Mouse (Mus musculus): Measurements from ENCODE around the gene Tet2. TPM values are rescaled to one million over a fixed set of nuclear protein-coding genes. Genes with fewer than 3 reads are reported as not detected.

Gene Tet2
- polyA plus RNA-seq, 1 experiment from 2014 or later = 19.7 TPM

DNA sequence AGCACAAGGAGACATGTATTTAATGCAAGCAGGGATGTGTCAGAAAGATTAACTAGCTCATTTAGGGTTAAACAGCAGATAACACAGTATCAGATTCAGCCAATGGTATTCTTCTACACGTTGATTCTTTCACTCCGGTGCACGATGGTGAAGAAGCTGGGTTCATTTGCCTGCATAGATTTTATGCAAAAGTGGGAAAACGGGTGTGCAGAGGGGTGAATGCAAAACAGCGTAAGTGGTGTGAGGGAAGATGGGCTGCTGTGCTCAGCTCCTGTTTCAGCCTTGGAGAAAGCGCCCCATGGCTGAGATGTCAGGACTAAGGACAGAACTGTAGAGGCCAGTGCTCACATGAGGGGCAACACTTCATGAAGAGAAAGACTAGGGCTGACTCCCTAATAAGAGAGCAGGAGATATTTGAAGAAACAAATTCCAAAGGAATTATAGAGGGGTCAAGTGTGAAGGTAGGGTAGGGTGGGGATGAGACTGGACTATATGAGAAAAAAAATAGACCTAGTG is 9.7 kb upstream of the Tet2 start:
- WGBS = 69% methylated on average over 6 of the region's 6 CpGs
- H3K9ac ChIP-seq (ENCODE audit: low read length) = no peak overlapping the region
- ATAC-seq (replicated peaks; ENCODE audit: low FRiP score, low TSS enrichment, low read depth) = no peak

DNA sequence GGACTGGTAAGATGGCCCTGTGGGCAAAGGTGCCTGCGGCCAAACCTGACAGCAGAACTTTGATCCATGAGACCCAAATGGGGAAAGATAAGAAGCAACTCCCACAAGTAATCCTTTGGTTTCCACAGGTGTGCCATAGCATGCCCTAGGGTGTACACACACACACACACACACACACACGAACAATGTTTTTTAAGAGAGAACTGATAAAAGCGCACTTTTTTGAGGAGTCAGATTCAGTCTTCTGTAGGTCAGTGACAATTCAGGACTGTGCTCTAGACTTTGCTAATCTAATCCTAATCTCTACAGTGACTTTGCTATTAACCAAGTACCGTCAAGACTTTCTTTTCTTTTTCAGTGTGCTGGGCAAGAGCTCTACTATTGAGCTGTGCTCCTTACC is 9.2 kb upstream of the Tet2 start:
- DNase-seq (ENCODE audit: low spot score) = no peak
- H3K36me3 ChIP-seq (ENCODE audit: control insufficient read depth, insufficient read depth, low read length) = no peaks in the 10 kb centered on the region
- H3K4me3 ChIP-seq (ENCODE audit: low read depth, low read length) = no peak overlapping the region
- no peaks in the 10 kb centered on the region for H3K9me3 ChIP-seq (ENCODE audit: control insufficient read depth, low read length)
- no peak overlapping the region for H3K27ac ChIP-seq (ENCODE audit: low read depth)
- no peaks in the 10 kb centered on the region for H3K27me3 ChIP-seq (replicated peaks; ENCODE audit: control insufficient read depth, insufficient read depth, low read length)
- H3K4me2 ChIP-seq (ENCODE audit: low read length) = no peak overlapping the region
- no peaks in the 10 kb centered on the region for H3K4me1 ChIP-seq (replicated peaks; ENCODE audit: control insufficient read depth, insufficient read depth, low read length)
- ATAC-seq (replicated peaks; ENCODE audit: low FRiP score, low TSS enrichment, low read depth) = no peak
- no peak overlapping the region for H3K9ac ChIP-seq (ENCODE audit: low read length)
- 91% methylated on average over 4 of the region's 4 CpGs for WGBS

More for the DNA sequence above, 9.7 kb upstream of the Tet2 start:
- H3K27me3 ChIP-seq (replicated peaks; ENCODE audit: control insufficient read depth, insufficient read depth, low read length) = no peaks in the 10 kb centered on the region
- no peak for DNase-seq (ENCODE audit: low spot score)
- no peaks in the 10 kb centered on the region for H3K36me3 ChIP-seq (ENCODE audit: control insufficient read depth, insufficient read depth, low read length)
- no peak overlapping the region for H3K4me2 ChIP-seq (ENCODE audit: low read length)
- no peak overlapping the region for H3K4me3 ChIP-seq (ENCODE audit: low read depth, low read length)
- H3K9me3 ChIP-seq (ENCODE audit: control insufficient read depth, low read length) = no peaks in the 10 kb centered on the region
- no peaks in the 10 kb centered on the region for H3K4me1 ChIP-seq (replicated peaks; ENCODE audit: control insufficient read depth, insufficient read depth, low read length)
- H3K27ac ChIP-seq (ENCODE audit: low read depth) = no peak overlapping the region

DNA sequence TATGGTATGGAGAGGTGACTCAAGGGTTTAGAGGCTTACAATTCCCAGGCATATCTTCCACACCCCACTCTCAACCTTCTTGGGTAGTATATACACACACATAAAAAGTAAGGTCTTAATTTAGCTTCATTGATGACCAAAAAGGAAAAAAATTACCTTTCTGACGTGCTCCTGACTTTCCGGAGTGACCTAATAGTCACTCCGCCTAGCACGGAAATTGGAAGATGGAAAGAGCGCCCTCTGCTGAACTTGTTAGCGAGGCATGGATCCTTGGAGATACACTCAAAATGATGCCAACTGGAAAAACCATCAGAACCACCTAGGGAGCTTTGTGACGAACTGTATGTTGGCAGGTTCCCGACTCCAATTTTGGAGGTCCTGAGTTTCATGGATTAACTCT is 7.0 kb upstream of the Tet2 start:
- no peaks in the 10 kb centered on the region for H3K9me3 ChIP-seq (ENCODE audit: control insufficient read depth, low read length)
- 67% methylated on average over 8 of the region's 8 CpGs for WGBS
- ATAC-seq (replicated peaks; ENCODE audit: low FRiP score, low TSS enrichment, low read depth) (no peak), DNase-seq (ENCODE audit: low spot score) (no peak)
- H3K27ac ChIP-seq (ENCODE audit: low read depth) = no peak overlapping the region
- H3K36me3 ChIP-seq (ENCODE audit: control insufficient read depth, insufficient read depth, low read length) = no peaks in the 10 kb centered on the region
- H3K27me3 ChIP-seq (replicated peaks; ENCODE audit: control insufficient read depth, insufficient read depth, low read length) = no peaks in the 10 kb centered on the region
- no peak overlapping the region for H3K4me3 ChIP-seq (ENCODE audit: low read depth, low read length)
- H3K4me1 ChIP-seq (replicated peaks; ENCODE audit: control insufficient read depth, insufficient read depth, low read length) = no peaks in the 10 kb centered on the region
- no peak overlapping the region for H3K9ac ChIP-seq (ENCODE audit: low read length)
- H3K4me2 ChIP-seq (ENCODE audit: low read length) = no peak overlapping the region

DNA sequence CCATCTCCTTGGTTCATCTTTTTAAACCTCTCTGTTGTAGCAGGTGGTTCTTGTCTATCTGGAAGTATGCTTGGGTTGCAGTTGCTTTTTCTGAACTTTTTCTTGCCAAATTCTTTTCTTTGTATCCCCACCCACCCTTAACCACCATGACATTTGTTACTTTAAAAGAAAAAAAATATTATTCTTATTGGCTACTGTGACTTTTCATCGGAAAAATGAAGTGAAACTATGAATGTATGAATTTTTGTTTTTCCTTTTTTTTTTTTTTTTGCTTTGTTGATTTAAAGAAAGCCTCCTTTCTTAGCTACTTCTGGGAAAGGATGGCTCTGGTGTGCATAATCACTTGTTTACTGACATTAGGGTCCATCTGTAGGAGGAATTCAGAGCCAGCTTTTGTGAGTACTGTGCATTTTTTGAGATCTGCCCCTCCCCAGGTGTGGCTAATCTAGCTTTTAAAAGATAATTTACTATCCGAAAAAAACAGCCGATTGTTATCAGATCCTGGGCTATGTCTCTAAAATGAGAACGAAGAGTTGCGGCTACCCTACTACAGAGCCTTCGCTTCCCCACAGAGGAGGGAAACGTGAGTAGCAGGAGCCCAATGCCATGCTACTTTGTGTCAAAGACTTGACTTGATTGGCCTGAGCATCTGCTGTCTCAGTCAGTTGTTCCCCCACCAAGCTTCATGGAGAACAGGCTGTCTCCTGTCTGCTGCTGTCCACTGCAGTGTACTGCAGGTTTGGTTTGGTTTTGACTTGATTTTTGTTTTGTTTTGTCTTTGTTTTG is 4.6 kb upstream of the Tet2 start:
- H3K27me3 ChIP-seq (replicated peaks; ENCODE audit: control insufficient read depth, insufficient read depth, low read length) = no peaks in the 10 kb centered on the region
- H3K4me1 ChIP-seq (replicated peaks; ENCODE audit: control insufficient read depth, insufficient read depth, low read length) = no peaks in the 10 kb centered on the region
- no peak overlapping the region for H3K9ac ChIP-seq (ENCODE audit: low read length)
- DNase-seq (ENCODE audit: low spot score) (no peak), ATAC-seq (replicated peaks; ENCODE audit: low FRiP score, low TSS enrichment, low read depth) (no peak)
- H3K9me3 ChIP-seq (ENCODE audit: control insufficient read depth, low read length) = no peaks in the 10 kb centered on the region
- no peaks in the 10 kb centered on the region for H3K36me3 ChIP-seq (ENCODE audit: control insufficient read depth, insufficient read depth, low read length)
- no peak overlapping the region for H3K27ac ChIP-seq (ENCODE audit: low read depth)
- H3K4me3 ChIP-seq (ENCODE audit: low read depth, low read length) = no peak overlapping the region
- 65% methylated on average over 7 of the region's 7 CpGs for WGBS
- no peak overlapping the region for H3K4me2 ChIP-seq (ENCODE audit: low read length)

DNA sequence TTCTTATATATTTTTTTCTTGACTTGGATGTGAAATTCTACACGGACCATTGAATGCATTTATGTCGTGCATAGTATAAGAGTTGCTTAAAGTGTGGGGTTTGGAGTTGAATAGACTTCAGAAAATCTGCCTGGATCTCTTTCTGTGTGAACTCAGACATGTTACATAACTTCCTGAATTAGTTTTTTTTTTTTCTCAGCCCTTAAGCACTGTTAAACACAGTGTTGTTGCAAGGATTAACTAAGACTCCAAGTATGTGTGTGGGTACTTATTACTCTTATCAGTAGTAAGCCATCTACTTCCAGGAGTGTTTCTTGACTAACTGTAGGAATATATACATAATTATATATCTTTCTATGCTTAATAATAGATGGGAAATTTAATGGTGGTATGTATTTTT is 3.7 kb upstream of the Tet2 start:
- Histone ChIP-seq H3K4me2 (ENCODE audit: low read length) (no peak overlapping the region), H3K4me3 (ENCODE audit: low read depth, low read length) (no peak overlapping the region), H3K36me3 (ENCODE audit: control insufficient read depth, insufficient read depth, low read length) (no peaks in the 10 kb centered on the region), H3K27ac (ENCODE audit: low read depth) (no peak overlapping the region), H3K4me1 (replicated peaks; ENCODE audit: control insufficient read depth, insufficient read depth, low read length) (no peaks in the 10 kb centered on the region), H3K27me3 (replicated peaks; ENCODE audit: control insufficient read depth, insufficient read depth, low read length) (no peaks in the 10 kb centered on the region), H3K9me3 (ENCODE audit: control insufficient read depth, low read length) (no peaks in the 10 kb centered on the region), H3K9ac (ENCODE audit: low read length) (no peak overlapping the region)
- WGBS = 83% methylated on average over 2 of the region's 2 CpGs
- ATAC-seq (replicated peaks; ENCODE audit: low FRiP score, low TSS enrichment, low read depth) = no peak
- DNase-seq (ENCODE audit: low spot score) = no peak

DNA sequence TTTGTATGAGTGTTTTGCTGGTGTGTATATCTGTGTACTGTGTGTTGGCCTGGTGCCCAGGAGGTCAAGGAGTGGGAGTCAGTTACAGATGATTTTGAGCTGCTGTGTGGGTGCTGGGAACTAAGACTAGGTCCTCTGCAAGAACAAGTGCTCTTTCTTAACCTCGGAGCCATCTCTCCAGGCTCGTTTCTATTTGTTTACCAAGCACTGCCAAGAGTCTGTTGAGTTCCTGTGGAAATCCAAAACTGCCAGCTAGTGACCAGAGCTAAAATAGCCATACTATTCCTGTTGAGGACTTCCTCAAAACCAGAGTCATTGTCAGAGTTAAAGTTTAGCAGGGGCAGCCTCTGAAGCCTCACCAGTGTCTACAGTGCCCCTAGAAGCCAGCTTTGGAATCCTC is 1.9 kb upstream of the Tet2 start:
- DNase-seq (ENCODE audit: low spot score) = no peak
- 37% methylated on average over 2 of the region's 2 CpGs for WGBS

DNA sequence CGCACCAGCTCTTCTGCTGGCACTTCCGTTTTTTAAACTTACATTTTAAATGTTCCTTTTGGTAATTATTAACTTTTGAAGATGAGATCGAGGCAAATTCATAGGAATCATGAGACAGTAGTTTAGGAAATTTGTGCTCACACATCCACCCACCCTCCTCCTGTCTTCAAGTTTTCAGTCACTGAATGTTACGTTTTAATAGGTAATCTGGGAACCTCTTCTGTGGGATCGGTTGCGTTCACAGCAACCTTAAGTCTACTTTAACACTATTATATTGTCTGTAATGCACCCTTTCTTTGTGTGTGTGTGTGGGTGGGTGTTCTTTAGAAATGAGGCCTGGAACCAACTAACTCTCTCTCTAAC is 346 bp upstream of the Tet2 start:
- Histone ChIP-seq H3K27me3 (replicated peaks; ENCODE audit: control insufficient read depth, insufficient read depth, low read length) (no peaks in the 10 kb centered on the region), H3K4me2 (ENCODE audit: low read length) (peak overlapping the region; percentile 71)

More for the DNA sequence above, 1.9 kb upstream of the Tet2 start:
- Histone ChIP-seq H3K9ac (ENCODE audit: low read length) (no peak overlapping the region), H3K4me2 (ENCODE audit: low read length) (no peak overlapping the region), H3K27me3 (replicated peaks; ENCODE audit: control insufficient read depth, insufficient read depth, low read length) (no peaks in the 10 kb centered on the region), H3K4me1 (replicated peaks; ENCODE audit: control insufficient read depth, insufficient read depth, low read length) (0 out of 2 replicates have a peak, but pooled peaks cover 4% of the 10 kb centered on the region), H3K4me3 (ENCODE audit: low read depth, low read length) (no peak overlapping the region), H3K9me3 (ENCODE audit: control insufficient read depth, low read length) (no peaks in the 10 kb centered on the region), H3K27ac (ENCODE audit: low read depth) (no peak overlapping the region), H3K36me3 (ENCODE audit: control insufficient read depth, insufficient read depth, low read length) (no peaks in the 10 kb centered on the region)
- ATAC-seq (replicated peaks; ENCODE audit: low FRiP score, low TSS enrichment, low read depth) = no peak

DNA sequence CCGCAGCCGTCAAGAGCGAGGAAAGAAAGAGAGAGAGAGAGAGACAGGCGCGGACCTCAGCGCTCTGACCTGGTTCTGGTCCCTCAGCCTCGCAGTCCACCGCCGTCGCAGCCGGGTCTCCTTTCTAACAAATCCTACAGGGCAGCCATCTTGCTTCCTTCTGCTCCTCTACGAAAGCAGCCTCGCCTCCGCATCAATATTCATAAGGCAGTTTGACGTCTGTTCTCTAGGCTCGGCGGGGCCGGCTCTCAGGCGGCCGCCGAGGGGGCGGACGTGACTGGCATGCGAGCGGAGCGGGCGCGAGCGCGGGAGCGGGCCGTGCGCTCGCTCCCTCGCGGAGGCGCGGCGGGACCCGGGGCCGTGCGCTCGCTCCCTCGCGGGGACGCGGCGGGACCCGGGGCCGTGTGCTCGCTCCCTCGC is 798 bp downstream of the Tet2 start:
- Histone ChIP-seq H3K9me3 (ENCODE audit: control insufficient read depth, low read length) (no peaks in the 10 kb centered on the region), H3K4me2 (ENCODE audit: low read length) (peak overlapping the region; percentile 71), H3K9ac (ENCODE audit: low read length) (peak overlapping the region; percentile 90), H3K4me3 (ENCODE audit: low read depth, low read length) (peak overlapping the region; percentile 84), H3K36me3 (ENCODE audit: control insufficient read depth, insufficient read depth, low read length) (no peaks in the 10 kb centered on the region), H3K27me3 (replicated peaks; ENCODE audit: control insufficient read depth, insufficient read depth, low read length) (no peaks in the 10 kb centered on the region), H3K4me1 (replicated peaks; ENCODE audit: control insufficient read depth, insufficient read depth, low read length) (0 out of 2 replicates have a peak, but pooled peaks cover 14% of the 10 kb centered on the region), H3K27ac (ENCODE audit: low read depth) (peak overlapping the region; percentile 95)
- peak; percentile 93 for ATAC-seq (replicated peaks; ENCODE audit: low FRiP score, low TSS enrichment, low read depth)
- peak; percentile 90 for DNase-seq (ENCODE audit: low spot score)
- under 1% methylated on average over 43 of the region's 52 CpGs for WGBS

More for the DNA sequence above, 346 bp upstream of the Tet2 start:
- peak overlapping the region; percentile 84 for H3K4me3 ChIP-seq (ENCODE audit: low read depth, low read length)
- DNase-seq (ENCODE audit: low spot score) = no peak
- 14% methylated on average over 6 of the region's 6 CpGs for WGBS
- no peak for ATAC-seq (replicated peaks; ENCODE audit: low FRiP score, low TSS enrichment, low read depth)
- H3K9me3 ChIP-seq (ENCODE audit: control insufficient read depth, low read length) = no peaks in the 10 kb centered on the region
- peak overlapping the region; percentile 90 for H3K9ac ChIP-seq (ENCODE audit: low read length)
- no peaks in the 10 kb centered on the region for H3K36me3 ChIP-seq (ENCODE audit: control insufficient read depth, insufficient read depth, low read length)
- 0 out of 2 replicates have a peak, but pooled peaks cover 8% of the 10 kb centered on the region for H3K4me1 ChIP-seq (replicated peaks; ENCODE audit: control insufficient read depth, insufficient read depth, low read length)
- peak overlapping the region; percentile 95 for H3K27ac ChIP-seq (ENCODE audit: low read depth)
